Mouse (Mus musculus): ENCODE measurements around the gene Ubald2. TPM values are rescaled to one million over a fixed set of nuclear protein-coding genes. Genes with fewer than 3 reads are reported as not detected.
"Not testable (repeated sequence)": the region's sequence is repeated elsewhere in the genome, so short reads cannot be mapped to it uniquely, and the experiment has no call there.

Gene Ubald2
- polyA plus RNA-seq, 1 experiment from 2014 or later = 32.3 TPM

DNA sequence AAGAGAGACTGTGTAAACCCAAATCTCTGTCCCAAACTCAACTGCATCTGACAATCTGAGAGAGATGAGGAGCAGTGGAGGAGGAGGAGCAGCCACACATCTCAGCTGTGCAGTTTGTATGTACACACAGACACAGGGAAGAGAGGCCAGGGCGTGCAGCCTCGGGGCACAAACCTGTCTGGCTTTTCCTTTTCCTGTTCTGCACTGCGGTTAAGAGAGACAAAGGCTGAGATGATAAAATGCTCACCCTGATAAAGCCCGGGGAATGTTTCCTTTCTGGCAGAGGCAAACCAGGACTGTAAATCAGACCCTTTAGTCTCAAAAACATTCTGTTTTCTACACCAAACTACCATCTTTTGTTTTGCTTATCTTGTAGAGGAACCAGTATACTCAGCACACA lies 33.3 kb upstream of the Ubald2 start:
- peaks cover 18% of the 10 kb centered on the region for H3K36me3 ChIP-seq
- H3K4me3 ChIP-seq = no peak overlapping the region
- ATAC-seq (ENCODE audit: insufficient number of reproducible peaks, insufficient read depth, low FRiP score, low TSS enrichment) = no peak
- H3K4me1 ChIP-seq = no peaks in the 10 kb centered on the region
- H3K9ac ChIP-seq = no peak overlapping the region
- H3K9me3 ChIP-seq = no peaks in the 10 kb centered on the region
- 0 out of 2 replicates have a peak overlapping the region, but pooled peaks have one; percentile 11 for H3K27ac ChIP-seq
- no peak overlapping the region for H3K4me2 ChIP-seq (replicated peaks)
- 58% methylated on average over 4 of the region's 4 CpGs for WGBS
- no peaks in the 10 kb centered on the region for H3K27me3 ChIP-seq

DNA sequence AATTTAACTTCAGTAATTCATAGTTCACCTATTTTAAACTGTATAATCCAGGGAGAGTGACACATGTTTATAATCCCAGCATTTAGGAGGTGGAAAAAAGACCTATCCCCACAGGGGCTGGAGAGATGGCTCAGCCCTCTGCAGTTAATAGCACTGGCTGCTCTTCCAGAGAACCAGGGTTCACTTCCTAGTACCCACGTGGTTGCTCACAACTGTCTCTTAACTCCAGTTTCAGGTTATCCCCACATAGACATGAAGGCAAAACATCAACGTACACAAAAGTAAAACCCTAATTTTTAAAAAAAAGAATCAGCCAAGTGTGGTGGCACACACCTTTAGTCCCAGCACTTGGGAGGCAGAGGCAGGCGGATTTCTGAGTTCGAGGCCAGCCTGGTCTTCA lies 28.3 kb upstream of the Ubald2 start:
- WGBS = 92% methylated on average over 4 of the region's 4 CpGs
- H3K9me3 ChIP-seq = no peaks in the 10 kb centered on the region
- H3K9ac ChIP-seq = no peak overlapping the region
- no peak overlapping the region for H3K4me3 ChIP-seq
- ATAC-seq (ENCODE audit: insufficient number of reproducible peaks, insufficient read depth, low FRiP score, low TSS enrichment) = no peak
- no peak overlapping the region for H3K4me2 ChIP-seq (replicated peaks)
- no peaks in the 10 kb centered on the region for H3K27me3 ChIP-seq
- H3K27ac ChIP-seq = no peak overlapping the region
- H3K4me1 ChIP-seq = no peaks in the 10 kb centered on the region
- H3K36me3 ChIP-seq = peaks cover 13% of the 10 kb centered on the region; the same call in 1 of the 2 replicates

DNA sequence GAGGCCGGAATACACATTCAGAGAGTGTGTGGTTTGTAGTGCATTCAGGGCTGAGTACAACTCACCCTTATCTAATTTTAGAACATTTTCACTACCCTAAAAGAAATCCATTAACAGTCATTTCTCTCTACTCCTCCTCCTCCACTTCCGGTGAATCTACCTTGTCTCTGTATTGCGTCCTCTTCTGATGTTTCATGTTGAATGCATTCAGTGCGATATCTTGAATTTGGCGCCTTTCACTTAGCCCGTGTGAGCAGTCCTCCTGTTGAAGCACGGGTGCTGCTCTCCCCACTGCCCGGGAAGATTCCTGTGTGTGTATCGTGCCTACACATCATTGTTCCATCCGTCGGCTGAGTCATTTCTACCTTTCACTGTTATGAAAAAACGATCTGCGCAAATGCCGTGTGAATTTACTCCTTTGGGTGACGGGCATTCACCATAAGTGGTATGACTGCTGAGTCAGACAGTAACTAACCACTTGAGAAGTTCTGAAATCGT lies 27.6 kb upstream of the Ubald2 start:
- Histone ChIP-seq H3K27me3 (no peaks in the 10 kb centered on the region), H3K9me3 (no peaks in the 10 kb centered on the region), H3K4me3 (no peak overlapping the region), H3K4me1 (no peaks in the 10 kb centered on the region), H3K36me3 (peaks cover 13% of the 10 kb centered on the region; the same call in 1 of the 2 replicates), H3K9ac (no peak overlapping the region), H3K27ac (no peak overlapping the region), H3K4me2 (replicated peaks) (no peak overlapping the region)
- 91% methylated on average over 16 of the region's 16 CpGs for WGBS
- ATAC-seq (ENCODE audit: insufficient number of reproducible peaks, insufficient read depth, low FRiP score, low TSS enrichment) = no peak

DNA sequence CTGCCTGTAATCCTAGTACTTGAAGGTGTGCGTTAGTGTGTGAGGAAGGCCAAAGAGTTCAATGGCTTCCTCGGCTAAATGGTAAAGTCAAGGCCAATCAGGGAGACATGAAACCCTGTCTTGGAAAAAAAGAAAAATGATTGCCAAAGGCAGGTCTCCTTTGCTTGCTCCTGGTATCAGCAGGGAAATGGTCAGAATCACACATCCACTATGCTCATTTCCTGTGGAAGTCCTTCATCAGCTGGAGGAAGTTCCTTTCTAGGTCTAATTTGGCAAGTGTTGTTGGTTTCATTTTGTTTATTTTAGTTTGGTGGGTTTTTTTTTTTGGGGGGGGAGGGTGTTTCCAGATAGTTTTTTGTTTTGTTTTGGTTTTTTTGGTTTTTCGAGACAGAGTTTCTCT lies 24.9 kb upstream of the Ubald2 start:
- Histone ChIP-seq H3K4me1 (peaks cover 15% of the 10 kb centered on the region), H3K9ac (no peak overlapping the region), H3K4me3 (no peak overlapping the region), H3K36me3 (peaks cover under 1% of the 10 kb centered on the region; the same call in 1 of the 2 replicates), H3K4me2 (replicated peaks) (no peak overlapping the region), H3K9me3 (no peaks in the 10 kb centered on the region), H3K27ac (no peak overlapping the region), H3K27me3 (no peaks in the 10 kb centered on the region)
- 80% methylated on average over 3 of the region's 3 CpGs for WGBS
- ATAC-seq (ENCODE audit: insufficient number of reproducible peaks, insufficient read depth, low FRiP score, low TSS enrichment) = no peak

DNA sequence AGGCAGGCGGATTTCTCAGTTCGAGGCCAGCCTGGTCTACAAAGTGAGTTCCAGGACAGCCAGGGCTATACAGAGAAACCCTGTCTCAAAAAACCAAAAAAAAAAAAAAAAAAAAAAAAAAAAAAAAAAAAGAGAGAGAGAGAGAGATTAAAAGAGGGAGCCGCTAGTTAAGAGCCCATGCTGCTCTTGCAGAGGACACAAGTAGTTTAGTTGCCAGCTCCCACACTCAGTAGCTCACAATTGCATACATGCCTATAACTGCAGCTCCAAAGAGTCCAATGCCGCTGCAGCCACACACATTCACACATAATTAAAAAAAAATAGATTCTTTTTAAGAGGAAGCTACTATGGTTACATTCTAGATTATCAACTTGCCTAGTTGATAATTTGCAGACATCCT lies 23.5 kb upstream of the Ubald2 start:
- not testable (repeated sequence) for H3K27me3 ChIP-seq; H3K4me3 ChIP-seq; H3K27ac ChIP-seq; H3K9me3 ChIP-seq; H3K9ac ChIP-seq; H3K36me3 ChIP-seq; H3K4me2 ChIP-seq (replicated peaks); ATAC-seq (ENCODE audit: insufficient number of reproducible peaks, insufficient read depth, low FRiP score, low TSS enrichment)
- peaks cover 15% of the 10 kb centered on the region for H3K4me1 ChIP-seq
- 86% methylated on average over 4 of the region's 4 CpGs for WGBS

DNA sequence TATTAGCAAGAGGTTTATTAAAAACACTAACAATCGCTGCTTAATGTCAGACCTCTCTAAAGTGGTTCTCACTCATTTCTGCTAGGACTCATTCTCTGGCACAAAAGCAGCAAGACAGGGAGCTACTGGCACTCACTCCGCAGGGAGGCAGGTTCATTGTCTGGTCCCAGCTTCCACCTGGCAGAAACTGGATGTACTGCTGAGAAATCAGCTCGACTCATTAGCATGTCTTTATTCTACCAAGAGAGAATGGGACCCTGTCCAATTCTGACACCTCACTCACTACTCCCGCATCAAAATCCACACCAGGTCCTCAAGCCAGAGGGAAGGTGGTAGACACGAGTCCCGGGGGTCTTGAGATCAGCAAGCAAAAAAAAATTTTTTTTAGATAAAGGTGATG lies 22.3 kb upstream of the Ubald2 start:
- ATAC-seq (ENCODE audit: insufficient number of reproducible peaks, insufficient read depth, low FRiP score, low TSS enrichment) = no peak
- peak overlapping the region; percentile 99 for H3K4me2 ChIP-seq (replicated peaks)
- peak overlapping the region; percentile 92; the same call in 1 of the 2 replicates for H3K9ac ChIP-seq
- 16% methylated on average over 6 of the region's 6 CpGs for WGBS
- H3K36me3 ChIP-seq = no peaks in the 10 kb centered on the region
- H3K9me3 ChIP-seq = no peaks in the 10 kb centered on the region
- H3K4me1 ChIP-seq = peaks cover 18% of the 10 kb centered on the region
- H3K4me3 ChIP-seq = peak overlapping the region; percentile 74
- no peak overlapping the region for H3K27ac ChIP-seq
- H3K27me3 ChIP-seq = no peaks in the 10 kb centered on the region

DNA sequence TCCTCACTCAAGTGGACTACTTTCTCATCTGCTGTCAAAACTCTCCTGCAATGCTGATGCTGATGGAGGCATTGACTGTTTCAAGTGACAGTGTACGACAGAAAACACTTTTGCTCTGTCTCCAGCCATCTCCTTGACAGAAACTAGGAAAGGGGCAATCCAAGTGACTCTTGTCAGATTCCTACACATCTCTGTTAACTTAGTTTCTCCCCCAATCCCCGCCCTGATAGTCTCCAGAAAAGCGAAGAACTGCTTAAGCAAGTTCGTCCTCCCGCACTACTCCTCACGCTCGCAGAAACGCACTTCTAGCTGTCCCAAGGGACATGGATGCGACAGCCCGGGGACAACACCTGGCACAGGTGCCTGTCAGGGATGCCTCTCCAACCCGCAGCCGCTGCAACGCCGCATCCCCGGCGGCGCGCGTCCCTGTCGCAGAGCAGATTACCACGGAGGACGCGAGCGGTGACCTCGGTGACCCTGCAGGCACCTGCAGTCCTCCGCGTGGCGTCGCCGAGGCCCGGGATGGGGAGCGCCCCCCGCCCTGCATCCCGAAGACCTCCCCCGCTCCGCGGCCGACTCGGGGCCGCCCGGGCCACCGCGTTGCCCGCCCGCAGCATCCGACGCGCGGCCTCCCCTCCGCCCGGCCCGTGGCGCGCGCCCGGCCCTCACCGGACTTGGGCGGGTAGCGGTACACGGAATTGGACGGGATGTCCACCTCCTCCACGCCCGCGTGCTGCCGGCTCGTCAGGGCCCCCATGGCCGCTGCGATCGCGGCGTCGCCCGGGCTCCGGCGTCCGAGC lies 21.7 kb upstream of the Ubald2 start:
- Histone ChIP-seq H3K36me3 (no peaks in the 10 kb centered on the region), H3K9ac (peak overlapping the region; percentile 92), H3K9me3 (no peaks in the 10 kb centered on the region), H3K4me3 (peak overlapping the region; percentile 74), H3K4me1 (peaks cover 19% of the 10 kb centered on the region), H3K4me2 (replicated peaks) (peak overlapping the region; percentile 99), H3K27ac (peak overlapping the region; percentile 77), H3K27me3 (no peaks in the 10 kb centered on the region)
- under 1% methylated on average over 66 of the region's 76 CpGs for WGBS
- peak; percentile 49; the same call in 1 of the 2 replicates for ATAC-seq (ENCODE audit: insufficient number of reproducible peaks, insufficient read depth, low FRiP score, low TSS enrichment)

DNA sequence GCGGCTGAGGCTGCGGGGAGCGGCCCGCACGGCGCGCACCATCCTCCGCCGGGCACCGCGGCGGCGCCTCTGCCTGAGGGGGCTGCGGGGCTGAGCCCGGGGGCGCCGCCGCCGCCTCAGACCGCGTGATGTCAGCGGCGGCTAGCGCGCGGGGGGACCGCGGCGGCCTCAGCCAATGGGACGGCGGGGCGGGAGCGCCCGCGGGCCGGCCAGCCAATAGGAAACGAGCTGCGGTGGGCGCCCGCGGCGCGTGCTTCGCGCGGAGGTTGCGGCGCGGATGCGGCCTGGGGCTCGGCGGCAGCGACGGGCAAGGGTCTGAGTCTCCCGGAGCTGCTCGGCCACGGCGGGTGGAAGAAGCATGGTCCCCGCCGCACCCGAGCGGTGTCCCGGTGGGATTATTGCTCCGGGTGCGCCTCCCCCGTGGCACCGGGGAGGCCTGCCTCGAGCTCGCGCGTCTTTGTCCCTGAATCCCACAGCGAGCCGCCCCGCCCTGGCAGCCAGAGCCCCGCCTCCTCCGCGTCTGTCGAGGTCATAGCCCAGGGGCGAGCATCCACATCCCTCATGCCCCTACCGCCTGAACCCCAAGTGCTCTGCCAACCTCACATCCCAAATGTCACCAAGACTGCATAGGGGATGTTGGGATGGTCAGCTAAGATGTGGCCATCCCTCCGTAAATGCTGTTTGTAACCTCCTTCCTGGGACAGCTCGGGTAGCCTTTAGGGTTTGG lies 20.8 kb upstream of the Ubald2 start, which contains the start of gene Rnf157:
TSS of gene Rnf157 (minus strand) at position 129 of the 727 bp plus-strand sequence.
- Histone ChIP-seq H3K36me3 (no peaks in the 10 kb centered on the region), H3K9me3 (no peaks in the 10 kb centered on the region), H3K27ac (peak within 1 kb of the TSS; percentile 77), H3K4me3 (peak within 1 kb of the TSS; percentile 74), H3K4me2 (replicated peaks) (peak within 1 kb of the TSS; percentile 99), H3K9ac (peak within 1 kb of the TSS; percentile 92), H3K4me1 (peaks cover 27% of the 10 kb centered on the region), H3K27me3 (no peaks in the 10 kb centered on the region)
- WGBS = 2% methylated on average over 60 of the region's 82 CpGs
- ATAC-seq (ENCODE audit: insufficient number of reproducible peaks, insufficient read depth, low FRiP score, low TSS enrichment) = peak; percentile 91

DNA sequence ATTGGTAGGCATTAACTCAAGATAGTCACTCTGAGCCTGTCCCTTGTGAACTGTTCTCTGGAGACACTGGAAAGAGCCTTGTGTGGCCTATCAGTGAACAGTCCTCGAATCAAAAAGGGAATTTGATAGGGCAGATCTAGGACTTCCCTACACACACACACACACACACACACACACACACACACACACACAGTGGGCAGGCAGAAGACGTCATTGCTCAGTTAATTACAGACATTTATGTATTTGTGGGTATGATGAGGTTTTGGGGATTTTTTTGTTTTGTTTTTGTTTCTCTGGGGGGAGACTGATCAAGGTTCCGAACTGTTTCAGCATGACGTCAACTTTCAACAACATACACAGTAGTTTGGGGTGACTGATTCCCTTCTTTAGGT lies 20.3 kb upstream of the Ubald2 start:
- Histone ChIP-seq H3K4me3 (peak overlapping the region; percentile 74; the same call in 1 of the 2 replicates), H3K4me2 (replicated peaks) (peak overlapping the region; percentile 99), H3K27ac (peak overlapping the region; percentile 77), H3K27me3 (no peaks in the 10 kb centered on the region), H3K9ac (peak overlapping the region; percentile 92), H3K4me1 (peaks cover 33% of the 10 kb centered on the region), H3K9me3 (no peaks in the 10 kb centered on the region), H3K36me3 (no peaks in the 10 kb centered on the region)
- 71% methylated on average over 4 of the region's 4 CpGs for WGBS
- ATAC-seq (ENCODE audit: insufficient number of reproducible peaks, insufficient read depth, low FRiP score, low TSS enrichment) = no peak

DNA sequence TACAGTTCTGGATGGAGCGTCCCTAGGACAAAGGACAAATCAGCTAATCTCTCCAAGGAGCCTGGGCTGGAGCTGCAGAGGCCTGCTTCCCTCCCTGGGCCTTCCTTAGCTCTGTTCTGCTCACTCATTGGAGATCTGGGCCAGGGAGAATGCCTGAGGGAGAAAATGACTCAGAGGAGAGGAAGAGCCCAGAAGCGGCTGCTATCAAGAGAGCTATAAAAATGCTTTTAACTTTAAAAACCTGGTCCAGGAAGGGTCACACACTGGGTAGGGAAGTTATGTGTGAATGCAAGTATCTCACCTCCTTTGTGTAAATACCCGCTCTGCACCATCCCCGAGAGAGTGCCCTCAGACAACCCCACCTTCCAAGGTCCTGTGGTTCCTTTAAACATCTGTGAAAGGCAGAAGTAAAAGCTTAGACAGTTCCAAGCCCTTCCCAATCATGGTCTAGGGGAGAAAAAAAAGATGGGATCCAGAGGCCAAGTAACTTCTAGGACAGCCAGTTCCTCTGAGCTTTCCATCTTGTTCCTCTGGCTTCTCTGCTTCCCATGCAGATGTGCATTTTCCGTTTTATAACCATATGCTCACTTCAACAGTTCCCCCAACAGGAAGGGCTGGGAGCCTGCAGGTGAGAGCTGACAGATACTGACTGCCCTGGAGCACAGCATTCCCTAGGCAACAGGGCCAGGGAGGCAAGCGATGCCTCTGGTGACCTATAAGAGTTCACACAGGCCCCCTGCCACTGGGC lies 17.5 kb upstream of the Ubald2 start:
- Histone ChIP-seq H3K4me3 (no peak overlapping the region), H3K4me2 (replicated peaks) (no peak overlapping the region), H3K4me1 (peaks cover 43% of the 10 kb centered on the region), H3K36me3 (no peaks in the 10 kb centered on the region), H3K27ac (0 out of 2 replicates have a peak overlapping the region, but pooled peaks have one; percentile 18), H3K9ac (no peak overlapping the region), H3K27me3 (no peaks in the 10 kb centered on the region), H3K9me3 (no peaks in the 10 kb centered on the region)
- ATAC-seq (ENCODE audit: insufficient number of reproducible peaks, insufficient read depth, low FRiP score, low TSS enrichment) = no peak
- WGBS = 58% methylated on average over 6 of the region's 6 CpGs

DNA sequence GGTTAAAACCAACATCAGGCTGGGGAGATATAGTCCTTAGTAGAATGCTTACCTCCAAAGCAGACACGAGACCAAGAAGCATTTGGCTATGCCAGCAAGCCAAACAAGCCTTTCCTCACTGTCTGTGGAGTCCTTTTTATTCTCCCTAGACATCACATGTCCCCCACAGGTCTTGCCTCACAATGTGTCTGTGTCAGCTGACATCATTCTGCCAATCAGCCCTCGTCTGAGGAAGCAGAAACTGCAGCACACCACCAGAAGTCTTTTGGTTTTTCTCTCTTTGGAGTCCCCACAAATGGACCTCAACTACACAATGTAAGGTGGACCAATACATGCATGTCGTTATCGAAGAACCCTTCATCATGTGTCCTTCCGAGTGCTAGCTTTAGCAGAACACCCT lies 16.8 kb upstream of the Ubald2 start:
- H3K9me3 ChIP-seq = no peaks in the 10 kb centered on the region
- H3K4me1 ChIP-seq = peaks cover 37% of the 10 kb centered on the region
- 87% methylated on average over 5 of the region's 5 CpGs for WGBS
- no peak overlapping the region for H3K27ac ChIP-seq
- no peak for ATAC-seq (ENCODE audit: insufficient number of reproducible peaks, insufficient read depth, low FRiP score, low TSS enrichment)
- H3K27me3 ChIP-seq = no peaks in the 10 kb centered on the region
- H3K4me2 ChIP-seq (replicated peaks) = no peak overlapping the region
- H3K4me3 ChIP-seq = no peak overlapping the region
- no peak overlapping the region for H3K9ac ChIP-seq
- no peaks in the 10 kb centered on the region for H3K36me3 ChIP-seq
